Mouse (Mus musculus): ENCODE results near the gene Yars.

Yars gene

DNA sequence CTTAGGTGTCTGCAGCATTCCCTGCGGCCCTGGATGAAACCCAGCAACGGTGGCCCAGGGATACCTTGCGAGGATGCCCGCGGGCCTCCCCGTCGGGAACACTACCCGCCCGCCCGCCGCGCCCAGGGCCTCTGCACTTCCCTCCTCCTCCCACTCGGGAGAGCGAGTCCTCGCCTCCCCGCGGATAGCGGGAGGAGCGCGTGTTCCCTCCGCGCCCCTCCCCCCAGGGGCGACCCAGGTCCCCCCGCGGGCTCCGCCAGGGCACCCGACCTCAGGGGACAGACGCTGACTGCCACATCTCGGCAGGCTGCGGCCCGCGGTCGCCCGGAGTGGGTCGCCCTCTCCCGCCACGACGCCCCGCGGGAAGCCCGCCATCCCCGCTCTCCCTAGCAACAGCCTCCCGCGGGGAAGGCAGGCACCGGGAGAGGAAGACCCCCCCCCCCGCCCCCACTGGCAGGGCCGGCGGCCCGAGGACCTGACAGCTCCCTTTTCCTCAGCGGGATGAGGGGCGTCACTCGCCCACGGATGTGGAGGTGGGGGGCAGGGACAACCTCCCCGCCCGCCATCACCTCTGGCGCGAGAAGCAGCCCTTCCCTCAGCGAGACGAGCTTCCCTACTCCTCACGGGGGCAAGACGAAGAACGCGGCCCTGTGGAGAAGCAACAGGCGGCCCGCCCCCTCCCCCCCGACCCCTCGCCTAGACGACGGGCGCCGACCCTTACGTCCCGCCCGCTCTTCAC lies 588 bp upstream of the Yars start:
- peak; percentile 69 for DNase-seq

DNA sequence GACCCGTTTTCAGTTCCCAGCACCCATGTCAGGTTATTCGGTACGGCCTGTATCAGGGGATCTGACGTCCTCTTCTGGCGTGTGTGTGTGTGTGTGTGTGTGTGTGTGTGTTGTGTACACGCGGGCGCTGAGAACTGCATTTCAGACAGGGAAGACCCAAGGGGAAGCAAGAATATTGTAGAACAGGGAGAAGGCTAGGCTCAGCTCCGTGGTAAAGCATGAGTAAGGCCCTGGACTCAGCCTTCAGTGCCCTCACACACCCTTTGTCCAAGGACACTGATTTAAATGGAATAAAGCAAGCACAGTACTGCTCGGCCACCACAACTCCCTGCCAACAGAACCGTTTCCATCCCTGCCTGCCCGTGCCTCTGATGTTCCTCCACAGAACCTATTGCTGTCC lies 978 bp downstream of the Yars start:
- peak; percentile 39 for DNase-seq

DNA sequence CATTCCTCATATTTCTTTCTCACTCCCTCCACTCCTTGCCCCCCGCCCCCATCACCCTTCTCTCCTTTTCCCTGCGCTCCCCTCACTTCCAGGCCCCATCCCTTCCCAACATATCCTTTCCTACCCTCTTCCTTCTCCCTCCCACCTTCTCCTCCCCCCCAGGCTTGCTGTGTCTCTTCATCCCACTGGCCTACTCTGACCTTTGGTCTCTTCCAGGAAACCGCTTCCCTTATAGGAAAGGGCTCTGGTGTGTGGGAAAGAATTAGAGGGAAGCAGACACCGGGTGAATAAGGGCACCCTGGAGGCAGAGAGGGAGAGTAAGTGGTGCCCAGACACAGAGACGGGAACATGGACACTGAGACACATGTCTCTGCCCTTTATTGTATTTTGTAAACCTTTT lies 2.1 kb downstream of the Yars start:
- no peak for DNase-seq

- DNase-seq, result no peak
These were observed 4.7 kb downstream of the Yars start for GRCm38 (mm10) chr4:129194280-129194679.

GRCm38 (mm10) chr4:129197514-129197913 lies 8.0 kb downstream of the Yars start:
- no peak for DNase-seq

- no peak for DNase-seq
These were observed 15.1 kb downstream of the Yars start for GRCm38 (mm10) chr4:129204655-129205054.

- DNase-seq, result no peak
These were observed 17.2 kb downstream of the Yars start for GRCm38 (mm10) chr4:129206792-129207191.

- DNase-seq, result no peak
These were observed 19.9 kb downstream of the Yars start for GRCm38 (mm10) chr4:129209504-129209903.

DNA sequence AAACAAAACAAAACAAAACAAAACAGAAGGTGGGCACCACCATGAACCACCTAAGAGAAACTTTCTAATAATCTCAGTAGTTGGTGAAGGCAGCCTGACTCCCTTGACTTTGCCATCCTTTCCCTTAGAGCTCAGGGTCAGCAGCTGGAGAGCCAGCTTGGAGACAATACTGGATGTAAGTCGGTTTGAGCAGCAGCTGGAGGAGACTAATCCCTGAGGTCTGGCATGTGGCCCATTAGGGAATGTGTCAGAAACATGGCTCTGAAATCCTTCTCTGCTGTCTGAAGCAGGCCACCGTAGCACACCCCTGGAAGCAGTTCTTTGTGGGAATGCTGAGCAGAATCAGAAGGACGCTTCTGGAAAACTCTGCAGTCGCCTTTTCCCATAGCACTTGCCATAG lies 21.9 kb downstream of the Yars start:
- DNase-seq, result no peak

DNA sequence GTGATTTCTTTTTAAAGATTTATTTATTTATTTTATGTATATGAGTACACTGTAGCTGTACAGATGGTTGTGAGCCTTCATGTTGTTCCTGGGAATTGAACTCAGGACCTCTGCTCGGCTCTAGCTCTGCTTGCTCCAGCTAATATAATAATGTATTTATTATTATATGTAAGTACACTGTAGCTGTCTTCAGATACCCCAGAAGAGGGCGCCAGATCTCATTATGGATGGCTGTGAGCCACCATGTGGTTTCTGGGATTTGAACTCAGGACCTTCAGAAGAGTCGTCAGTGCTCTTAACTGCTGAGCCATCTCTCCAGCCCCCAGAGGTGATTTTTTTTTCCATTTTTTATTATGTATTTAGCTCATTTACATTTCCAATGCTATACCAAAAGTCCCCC lies 22.9 kb downstream of the Yars start:
- peak; percentile 50 for DNase-seq

DNA sequence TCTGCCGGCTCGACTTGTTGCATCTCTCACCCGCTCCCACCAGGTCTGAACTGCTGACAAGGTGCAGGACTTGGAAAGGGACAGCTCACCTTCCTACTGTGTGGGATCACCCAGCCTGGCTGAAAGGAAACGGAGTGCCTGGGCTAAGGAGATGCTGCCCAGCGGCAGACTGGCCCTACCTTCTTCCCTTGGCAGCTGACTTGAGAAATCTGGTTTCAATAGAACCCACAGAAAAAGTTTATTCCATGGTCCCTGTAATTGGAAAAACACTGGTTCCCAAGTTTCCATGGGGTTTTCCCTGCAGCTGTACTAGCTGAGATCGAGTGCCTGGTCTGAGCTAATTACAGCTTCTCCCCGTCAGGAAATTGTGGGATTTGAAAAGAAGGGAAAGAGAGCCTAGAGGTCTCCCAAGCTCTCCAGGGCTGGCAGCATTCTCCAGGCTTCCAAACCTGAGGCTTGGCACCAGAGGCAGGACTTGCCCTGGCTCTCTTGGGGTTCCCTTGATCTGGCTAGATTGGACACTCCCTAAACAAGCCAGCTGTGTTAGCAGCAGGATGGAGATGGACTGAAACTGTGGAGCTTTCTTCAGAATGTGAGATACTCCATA lies 29.1 kb downstream of the Yars start:
- no peak for DNase-seq

DNA sequence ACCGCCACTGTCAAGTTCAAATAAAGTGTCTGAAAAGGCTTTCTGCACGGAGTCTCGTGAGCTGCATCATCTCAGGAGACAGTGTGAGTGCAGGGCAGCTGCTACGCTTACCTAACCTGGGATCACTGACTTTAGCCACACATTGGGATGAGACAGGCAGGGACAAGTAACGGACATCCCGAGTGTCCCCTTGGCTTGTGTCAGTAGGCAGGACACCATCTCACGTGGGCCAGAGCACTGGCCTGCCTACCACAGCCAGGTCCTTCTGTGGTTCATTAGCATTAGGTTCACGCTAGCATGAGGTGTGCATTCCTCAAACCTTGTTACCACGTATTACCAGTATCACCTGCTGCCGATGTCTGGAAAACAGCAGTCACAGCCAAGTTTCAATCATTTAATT lies 29.6 kb downstream of the Yars start:
- DNase-seq, result no peak

DNA sequence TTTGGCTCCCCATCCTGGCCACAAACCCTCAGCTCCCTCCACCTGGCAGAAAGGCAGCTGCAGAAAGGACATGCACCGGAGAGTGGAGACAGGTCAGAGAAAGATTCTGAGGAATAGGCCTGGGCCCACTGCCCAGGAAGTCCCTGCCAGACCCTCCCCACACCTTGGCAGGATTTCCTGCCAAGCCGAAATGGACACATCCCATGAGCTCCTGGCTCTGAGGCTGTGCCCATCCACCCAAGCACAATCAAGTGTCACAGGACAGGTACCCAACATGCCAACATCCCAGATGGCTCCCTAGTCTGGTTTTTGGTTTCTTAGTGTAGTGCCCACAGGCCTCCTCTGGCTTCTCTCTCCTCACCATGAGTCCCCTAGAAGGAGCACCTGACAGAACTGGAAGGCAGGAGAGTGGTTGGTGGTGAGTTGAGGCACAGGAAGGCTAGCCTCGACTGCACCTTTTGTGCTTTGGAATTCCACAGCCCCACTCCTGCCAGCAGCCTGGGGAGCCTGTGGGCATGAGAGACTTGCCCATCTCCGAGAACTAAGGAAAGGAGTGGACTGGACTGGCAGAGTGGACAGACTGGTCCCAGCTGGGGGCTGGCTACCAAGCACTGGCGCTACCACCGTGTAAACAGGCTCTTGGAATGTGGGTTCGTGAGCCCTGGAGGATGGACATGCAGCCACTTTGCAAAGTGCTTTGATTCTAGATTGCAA lies 31.0 kb downstream of the Yars start:
- no peak for DNase-seq

GRCm38 (mm10) chr4:129221097-129222010 lies 31.8 kb downstream of the Yars start:
- DNase-seq, result no peak

DNA sequence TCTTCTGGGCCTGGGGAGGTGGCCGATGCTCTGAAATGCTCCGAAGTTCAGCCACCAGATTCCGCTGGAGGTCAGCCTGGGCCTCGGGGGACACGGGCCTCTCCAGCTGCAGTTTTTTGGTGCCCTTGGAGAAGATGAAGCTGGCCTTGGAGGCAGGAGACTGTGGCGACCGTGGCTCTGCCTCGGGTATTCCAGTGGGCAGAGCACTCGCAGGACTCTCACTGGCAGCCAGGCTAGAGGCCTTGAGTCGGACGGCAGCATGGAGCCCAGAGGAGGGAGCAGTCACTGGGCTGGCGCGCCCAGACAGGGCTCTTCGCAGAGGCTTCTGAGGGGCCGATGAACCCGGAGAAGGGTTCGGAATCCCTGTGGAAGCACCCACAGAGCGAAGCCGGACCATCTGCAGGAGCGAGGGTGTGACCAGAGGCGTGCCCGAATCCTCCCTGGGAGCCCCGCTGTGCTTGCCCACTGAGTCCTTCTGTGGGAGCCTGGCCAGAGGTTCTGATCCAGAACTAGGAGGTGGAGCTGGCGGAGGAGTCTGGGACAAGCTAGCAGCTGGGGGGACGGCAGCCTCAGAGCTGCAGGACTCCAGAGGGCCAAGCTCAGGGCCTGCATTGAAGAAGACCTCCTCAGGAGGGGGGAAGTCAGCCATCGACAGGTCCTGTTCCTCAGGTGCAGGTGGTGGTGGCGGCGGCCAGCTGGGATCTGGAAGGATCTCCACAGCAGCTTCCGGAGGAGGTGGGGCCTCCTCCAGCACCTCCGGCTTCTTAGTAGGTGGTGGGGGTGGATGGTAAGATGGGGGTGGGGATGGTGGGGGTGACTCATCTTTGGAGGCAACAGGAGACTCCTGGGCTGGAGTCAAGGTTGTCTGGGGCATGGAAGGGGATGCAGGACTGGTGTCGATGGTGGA lies 32.7 kb downstream of the Yars start:
- DNase-seq, result no peak

DNA sequence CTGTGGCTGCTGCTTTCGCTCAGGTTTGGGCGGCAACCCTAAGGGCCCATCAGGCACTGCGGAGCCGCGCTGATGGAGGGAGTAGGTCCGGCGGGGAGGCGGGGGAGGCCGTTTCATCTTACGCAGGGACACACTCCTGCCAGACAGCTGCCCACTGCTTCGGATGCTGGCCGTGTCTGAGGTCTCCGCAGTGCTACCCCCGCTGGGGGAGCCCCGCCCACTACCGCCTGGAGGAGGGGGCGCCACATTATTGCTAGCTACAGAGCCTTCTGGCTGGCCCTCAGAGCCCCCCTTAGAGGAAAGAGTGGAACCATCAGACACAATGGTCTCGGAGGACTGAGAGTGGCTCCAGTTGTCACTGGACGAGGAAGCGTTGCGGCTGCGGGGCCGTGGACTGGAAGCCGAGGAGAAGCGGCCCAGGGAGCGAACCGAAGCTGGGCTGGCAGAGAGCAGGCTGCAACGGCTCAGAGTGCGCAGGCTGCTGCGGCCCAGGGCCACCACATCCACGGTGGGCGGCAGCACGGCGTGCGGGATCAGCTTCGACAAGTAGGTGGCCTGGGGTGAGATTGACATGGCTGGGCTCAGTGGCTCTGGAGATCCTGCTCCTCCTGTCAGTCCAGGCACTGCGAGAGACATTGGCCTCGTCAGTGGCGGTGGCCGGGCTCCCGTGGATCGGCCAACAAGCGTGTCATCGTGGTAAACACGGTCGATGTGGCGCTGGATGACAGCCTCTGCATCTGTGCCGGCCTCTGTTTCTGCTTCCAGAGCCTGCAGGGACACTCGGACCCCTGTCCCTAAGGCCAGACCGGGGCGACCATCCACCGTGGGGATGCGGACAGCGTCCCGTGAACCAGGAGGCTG lies 34.1 kb downstream of the Yars start:
- DNase-seq, result no peak

DNA sequence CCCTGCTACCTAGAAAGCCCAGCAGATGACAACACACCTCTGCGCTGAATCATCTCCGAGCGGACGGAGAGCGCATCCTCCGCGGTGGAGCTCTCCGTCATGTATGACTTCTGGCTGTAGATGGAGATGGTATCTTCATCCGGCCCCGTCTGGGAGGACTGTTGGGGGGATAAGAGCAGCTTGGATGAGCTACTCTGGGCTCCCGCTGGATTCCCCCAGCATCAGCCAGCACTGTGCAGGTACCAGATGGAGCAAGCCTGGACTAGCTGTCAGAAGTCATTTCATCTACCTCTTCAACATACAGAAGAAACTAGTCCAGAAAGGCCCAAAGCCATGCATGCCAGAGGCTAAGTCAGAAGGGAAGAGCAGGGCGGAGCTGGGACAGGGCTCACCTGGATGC lies 35.8 kb downstream of the Yars start:
- no peak for DNase-seq

- peak; percentile 75 for DNase-seq
These were observed 36.9 kb downstream of the Yars start for GRCm38 (mm10) chr4:129226441-129226963.

DNA sequence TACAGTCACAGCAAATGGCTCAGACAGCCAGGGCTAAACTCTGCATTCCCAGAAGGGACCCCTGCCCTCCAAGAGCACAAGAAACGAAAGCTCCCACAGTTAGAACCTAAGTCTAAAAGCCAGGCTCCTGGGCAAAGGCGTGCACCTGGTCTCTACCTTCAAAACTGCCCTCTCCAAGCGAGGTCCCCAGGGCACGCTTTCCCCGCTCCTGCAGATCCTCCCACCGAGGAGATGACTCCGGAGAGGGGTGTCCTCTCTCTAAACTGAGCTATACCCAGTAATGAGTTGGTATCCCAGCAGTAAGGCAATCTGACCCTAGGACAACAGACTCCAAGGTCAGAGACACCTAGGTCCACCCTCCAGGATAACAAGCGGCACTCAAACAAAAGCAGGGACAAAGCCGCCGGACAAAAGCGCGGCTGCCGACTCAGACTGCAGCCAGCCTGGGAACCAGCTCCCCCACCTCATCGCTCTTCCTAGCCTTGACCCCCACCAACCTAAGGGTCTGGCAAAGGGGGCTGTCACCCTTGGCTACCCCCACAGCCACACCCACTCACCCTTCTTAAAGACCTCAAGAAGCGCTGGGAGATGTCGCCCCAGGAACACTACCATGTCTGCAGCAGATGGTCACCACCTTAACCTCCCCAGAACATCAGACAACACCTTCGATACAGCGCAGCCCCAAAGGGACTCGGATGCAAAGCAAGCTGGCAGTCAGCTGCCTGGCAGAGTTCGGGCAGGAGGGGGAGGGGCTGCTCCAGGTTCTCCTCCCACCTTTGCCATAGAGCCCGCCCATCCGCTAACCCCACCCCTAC lies 37.8 kb downstream of the Yars start:
- DNase-seq, result peak; percentile 55

- DNase-seq, result no peak
These were observed 38.4 kb downstream of the Yars start for GRCm38 (mm10) chr4:129227985-129228381.
